Mouse (Mus musculus): ENCODE data around the gene Tcte1.

DNA sequence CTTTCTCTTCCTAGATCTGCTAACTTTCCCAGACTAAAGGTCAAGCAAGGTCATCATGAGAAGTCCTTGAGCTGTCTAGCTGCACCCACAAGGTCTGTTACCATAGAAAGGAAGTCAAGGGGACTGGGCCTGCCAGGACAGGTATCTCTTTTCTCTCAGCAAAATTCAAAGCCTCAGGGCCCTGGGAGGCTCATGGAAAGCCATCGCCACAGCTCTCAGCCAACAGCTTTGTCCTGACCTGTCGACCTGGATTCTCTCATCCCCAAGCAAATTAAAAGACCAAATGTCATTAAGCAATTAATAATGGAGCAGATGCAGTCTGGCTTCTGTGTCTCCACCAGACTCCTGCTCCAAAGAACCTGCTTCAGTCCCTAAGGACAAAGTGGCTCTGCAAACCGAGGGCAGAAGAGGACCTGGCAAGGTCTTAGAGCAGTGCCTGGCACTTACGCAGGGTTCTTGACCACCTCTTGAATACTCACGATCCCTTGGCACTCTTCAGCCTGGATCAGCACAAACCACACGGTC lies 17.2 kb upstream of the Tcte1 start:
- TF ChIP-seq GATA1 (IDR thresholded peaks at IDR 0.05; ENCODE audit: borderline replicate concordance, low read length) (no peak), FLI1 (IDR thresholded peaks at IDR 0.05; ENCODE audit: low read length) (no peak)

Measured in megakaryocyte, embryonic 14.5 days (primary cell).